Mouse (Mus musculus) E14TG2a.4 (cell line): Measurements from ENCODE around the gene Gm49337.

Experiments
- CTCF ChIP-seq: conservative IDR thresholded peaks from 2 replicates; pipeline ENCODE4 v1.5.1; 2014; ENCODE audit warnings: low read length
- NANOG ChIP-seq: IDR thresholded peaks from 2 replicates; pipeline ENCODE4 v1.6.1; 2014; ENCODE audit warnings: borderline replicate concordance, low read length, mixed read lengths

- TF ChIP-seq CTCF: no peak
- TF ChIP-seq NANOG: no peak
These were observed 15.3 kb upstream of the Gm49337 start for GRCm38 (mm10) chr4:116157882-116158281.
